Mouse (Mus musculus) testis, adult 2 months (tissue): ENCODE results near the gene Adrb1. TPM values are rescaled to one million over a fixed set of nuclear protein-coding genes. Genes with fewer than 3 reads are reported as not detected.

Experiments used
- H3K27ac ChIP-seq: fragments of 200-500 bp; 2 replicates; pipeline ENCODE4 v1.5.1; 2012; ENCODE audit warnings: low read depth, low read length; ENCODE audit not compliant: control insufficient read depth, insufficient read depth
- H3K27me3 ChIP-seq: fragments of 200-500 bp; 2 replicates; pipeline ENCODE4 v1.6.1; 2012; ENCODE audit warnings: mild to moderate bottlenecking, low read length, moderate library complexity; ENCODE audit not compliant: control insufficient read depth, insufficient read depth
- H3K36me3 ChIP-seq: fragments of 200-500 bp; 2 replicates; pipeline ENCODE4 v1.6.1; 2012; ENCODE audit warnings: mild to moderate bottlenecking, low read length; ENCODE audit not compliant: control insufficient read depth, insufficient read depth
- H3K4me1 ChIP-seq: fragments of 200-500 bp; 2 replicates; pipeline ENCODE4 v1.6.1; 2012; ENCODE audit warnings: low read length; ENCODE audit not compliant: control insufficient read depth, insufficient read depth
- H3K4me3 ChIP-seq: fragments of 200-500 bp; 2 replicates; pipeline ENCODE4 v1.5.1; 2012; ENCODE audit warnings: low read depth, mild to moderate bottlenecking, low read length, moderate library complexity, mixed read lengths; ENCODE audit not compliant: control insufficient read depth
- CTCF ChIP-seq: fragments of 200-500 bp; IDR thresholded peaks from 2 replicates; pipeline ENCODE4 v1.5.1; 2012; ENCODE audit warnings: low read depth, mild to moderate bottlenecking, inconsistent platforms, low read length, moderate library complexity; ENCODE audit not compliant: control insufficient read depth, insufficient read depth, insufficient replicate concordance
- POLR2A ChIP-seq: fragments of 200-500 bp; IDR thresholded peaks from 2 replicates; pipeline ENCODE4 v1.6.1; 2012; ENCODE audit warnings: low read depth, mild to moderate bottlenecking, inconsistent platforms, low read length, moderate library complexity; ENCODE audit not compliant: control insufficient read depth
- polyA plus RNA-seq: library from polyadenylated mRNA; depleted of rRNA; stranded (reverse); fragments of >200 nt; gene quantifications from 2 replicates; pipeline ENCODE4 v1.2.3, GENCODE M21; 2012

Adrb1 gene
- polyA plus RNA-seq, 1 experiment, result 1.4 TPM

GRCm38 (mm10) chr19:56691103-56691502 lies 30.9 kb upstream of the Adrb1 start:
- TF ChIP-seq POLR2A (no peak), CTCF (no peak)
- Histone ChIP-seq H3K27me3 (no peaks in the 10 kb centered on the region), H3K4me3 (no peak overlapping the region), H3K36me3 (no peaks in the 10 kb centered on the region), H3K27ac (no peak overlapping the region), H3K4me1 (peaks cover 5% of the 10 kb centered on the region)

GRCm38 (mm10) chr19:56692451-56692850 lies 29.5 kb upstream of the Adrb1 start:
- peaks cover 5% of the 10 kb centered on the region for H3K4me1 ChIP-seq
- H3K4me3 ChIP-seq, result no peak overlapping the region
- TF ChIP-seq CTCF, result no peak
- no peak for TF ChIP-seq POLR2A
- H3K27ac ChIP-seq, result no peak overlapping the region
- no peaks in the 10 kb centered on the region for H3K27me3 ChIP-seq
- no peaks in the 10 kb centered on the region for H3K36me3 ChIP-seq

- no peak for TF ChIP-seq POLR2A
- no peak for TF ChIP-seq CTCF
These were observed 24.4 kb upstream of the Adrb1 start for GRCm38 (mm10) chr19:56697370-56698144.

GRCm38 (mm10) chr19:56700848-56701247 lies 21.2 kb upstream of the Adrb1 start:
- no peaks in the 10 kb centered on the region for H3K4me1 ChIP-seq

More at GRCm38 (mm10) chr19:56697370-56698144, 24.4 kb upstream of the Adrb1 start:
- Histone ChIP-seq H3K4me3 (no peak overlapping the region), H3K27me3 (no peaks in the 10 kb centered on the region), H3K4me1 (no peaks in the 10 kb centered on the region), H3K36me3 (no peaks in the 10 kb centered on the region), H3K27ac (no peak overlapping the region)

GRCm38 (mm10) chr19:56701404-56702033 lies 20.5 kb upstream of the Adrb1 start:
- Histone ChIP-seq H3K36me3 (no peaks in the 10 kb centered on the region), H3K4me3 (no peak overlapping the region), H3K4me1 (no peaks in the 10 kb centered on the region), H3K27me3 (no peaks in the 10 kb centered on the region), H3K27ac (no peak overlapping the region)
- TF ChIP-seq POLR2A, result no peak
- no peak for TF ChIP-seq CTCF

More at GRCm38 (mm10) chr19:56700848-56701247, 21.2 kb upstream of the Adrb1 start:
- Histone ChIP-seq H3K4me3 (no peak overlapping the region), H3K27ac (no peak overlapping the region), H3K27me3 (no peaks in the 10 kb centered on the region), H3K36me3 (no peaks in the 10 kb centered on the region)
- TF ChIP-seq CTCF (no peak), POLR2A (no peak)

- no peak for TF ChIP-seq CTCF
- TF ChIP-seq POLR2A, result no peak
These were observed 20.0 kb upstream of the Adrb1 start for GRCm38 (mm10) chr19:56702039-56702438.

GRCm38 (mm10) chr19:56703238-56704097 lies 18.5 kb upstream of the Adrb1 start:
- no peak overlapping the region for H3K27ac ChIP-seq
- H3K27me3 ChIP-seq, result no peaks in the 10 kb centered on the region
- H3K4me3 ChIP-seq, result no peak overlapping the region
- TF ChIP-seq CTCF (no peak), POLR2A (no peak)
- H3K36me3 ChIP-seq, result no peaks in the 10 kb centered on the region
- H3K4me1 ChIP-seq, result no peaks in the 10 kb centered on the region

More at GRCm38 (mm10) chr19:56702039-56702438, 20.0 kb upstream of the Adrb1 start:
- Histone ChIP-seq H3K4me3 (no peak overlapping the region), H3K27me3 (no peaks in the 10 kb centered on the region), H3K27ac (no peak overlapping the region), H3K4me1 (no peaks in the 10 kb centered on the region), H3K36me3 (no peaks in the 10 kb centered on the region)
